Mouse (Mus musculus) lung, embryonic 14.5 days (tissue): ENCODE data around the gene Coa4. TPM values are rescaled to one million over a fixed set of nuclear protein-coding genes. Genes with fewer than 3 reads are reported as not detected.
"Not testable (repeated sequence)": the region's sequence is repeated elsewhere in the genome, so short reads cannot be mapped to it uniquely, and the experiment has no call there.

Experiments
- ATAC-seq: fragments of 200-750 bp; cut with Nextera tagmentation; 2 replicates; pipeline ENCODE4 v1.8.0; 2017; ENCODE audit warnings: mild to moderate bottlenecking, moderate TSS enrichment, moderate library complexity; ENCODE audit not compliant: insufficient read depth
- DNase-seq: peaks from one replicate; pipeline ENCODE4 v3.0.0-alpha.2; 2015
- H3K27ac ChIP-seq: fragments of 300-500 bp; sonication (generic); 2 replicates; pipeline ENCODE4 v1.5.1; 2014; ENCODE audit warnings: low read depth, mild to moderate bottlenecking, moderate library complexity
- H3K27me3 ChIP-seq: fragments of 300-500 bp; sonication (generic); 2 replicates; pipeline ENCODE4 v1.6.1; 2014; ENCODE audit warnings: low read length, control low read depth; ENCODE audit not compliant: insufficient read depth
- H3K36me3 ChIP-seq: fragments of 300-500 bp; sonication (generic); 2 replicates; pipeline ENCODE4 v1.6.1; 2014; ENCODE audit warnings: control low read depth; ENCODE audit not compliant: insufficient read depth
- H3K4me1 ChIP-seq: fragments of 300-500 bp; sonication (generic); 2 replicates; pipeline ENCODE4 v1.6.1; 2014; ENCODE audit warnings: antibody characterized with exemption, control low read depth; ENCODE audit not compliant: insufficient read depth
- H3K4me2 ChIP-seq: fragments of 300-500 bp; sonication (generic); 2 replicates; pipeline ENCODE4 v1.6.1; 2014; ENCODE audit warnings: mild to moderate bottlenecking
- H3K4me3 ChIP-seq: fragments of 300-500 bp; sonication (generic); 2 replicates; pipeline ENCODE4 v1.5.1; 2014; ENCODE audit warnings: low read depth, low read length
- H3K9ac ChIP-seq: fragments of 300-500 bp; sonication (generic); 2 replicates; pipeline ENCODE4 v1.6.1; 2014
- H3K9me3 ChIP-seq: fragments of 300-500 bp; sonication (generic); 2 replicates; pipeline ENCODE4 v1.6.1; 2016; ENCODE audit warnings: low read depth, low read length, control low read depth
- CTCF ChIP-seq: IDR thresholded peaks from 2 replicates; pipeline ENCODE4 v1.5.1; 2016; ENCODE audit warnings: antibody characterized with exemption, low read depth
- WGBS: fragments of 180-500 bp; shearing (Covaris S2); extraction: QIAGEN DNeasy Blood & Tissue Kit; methylation state at CpG from one replicate; pipeline ENCODE4 v1.1.7; 2014; 5-methylcytosine and 5-hydroxymethylcytosine counted together
- polyA plus RNA-seq: library from polyadenylated mRNA; unstranded; fragments of >200 nt; fragmentation: Nextera tagmentation; extraction: Ambion mirVana; gene quantifications from 2 replicates; pipeline ENCODE4 v1.2.1, GENCODE M21; 2014

Coa4 gene
- polyA plus RNA-seq, 1 experiment from 2014 or later, result 18.2 TPM

- TF ChIP-seq CTCF, result no peak
- WGBS, result 82% methylated on average over 4 of the region's 4 CpGs
- H3K27me3 ChIP-seq, result no peaks in the 10 kb centered on the region
- no peak overlapping the region for H3K4me3 ChIP-seq
- no peak for ATAC-seq
- H3K9me3 ChIP-seq, result no peaks in the 10 kb centered on the region
- H3K4me1 ChIP-seq, result no peaks in the 10 kb centered on the region
- peaks cover 4% of the 10 kb centered on the region; the same call in 1 of the 2 replicates for H3K36me3 ChIP-seq
- no peak overlapping the region for H3K4me2 ChIP-seq
- DNase-seq, result no peak
- no peak overlapping the region for H3K9ac ChIP-seq
- H3K27ac ChIP-seq, result no peak overlapping the region
These were observed 22.5 kb downstream of the Coa4 start for GRCm38 (mm10) chr7:100559331-100559730.

- no peaks in the 10 kb centered on the region for H3K4me1 ChIP-seq
- ATAC-seq (no peak), DNase-seq (no peak)
- H3K36me3 ChIP-seq, result peaks cover 11% of the 10 kb centered on the region; the same call in 1 of the 2 replicates
- 77% methylated on average over 11 of the region's 11 CpGs for WGBS
- no peak overlapping the region for H3K4me3 ChIP-seq
- H3K9ac ChIP-seq, result no peak overlapping the region; the same call in 1 of the 2 replicates
- no peaks in the 10 kb centered on the region for H3K9me3 ChIP-seq
- no peak for TF ChIP-seq CTCF
- H3K27me3 ChIP-seq, result no peaks in the 10 kb centered on the region
- no peak overlapping the region for H3K4me2 ChIP-seq
- no peak overlapping the region for H3K27ac ChIP-seq
These were observed 25.2 kb downstream of the Coa4 start for GRCm38 (mm10) chr7:100561861-100562587.

- H3K9me3 ChIP-seq, H3K4me1 ChIP-seq, H3K9ac ChIP-seq, H3K4me2 ChIP-seq, H3K4me3 ChIP-seq, H3K27me3 ChIP-seq, ATAC-seq, H3K27ac ChIP-seq, DNase-seq: not testable (repeated sequence)
- peak; percentile 20; the same call in 1 of the 2 replicates for TF ChIP-seq CTCF
- H3K36me3 ChIP-seq, result peaks cover 13% of the 10 kb centered on the region
- WGBS, result 73% methylated on average over 5 of the region's 5 CpGs
These were observed 30.4 kb downstream of the Coa4 start for GRCm38 (mm10) chr7:100567238-100567637.

- no peak overlapping the region for H3K4me3 ChIP-seq
- no peak for TF ChIP-seq CTCF
- ATAC-seq, result no peak
- H3K9ac ChIP-seq, result no peak overlapping the region
- H3K36me3 ChIP-seq, result peaks cover 5% of the 10 kb centered on the region
- no peak overlapping the region for H3K27ac ChIP-seq
- H3K9me3 ChIP-seq, result no peaks in the 10 kb centered on the region
- no peaks in the 10 kb centered on the region for H3K4me1 ChIP-seq
- H3K27me3 ChIP-seq, result no peaks in the 10 kb centered on the region
- H3K4me2 ChIP-seq, result no peak overlapping the region
- no peak for DNase-seq
These were observed 33.0 kb downstream of the Coa4 start for GRCm38 (mm10) chr7:100569907-100570306.

GRCm38 (mm10) chr7:100570930-100571715, 34.3 kb downstream of the Coa4 start:
- peaks cover 3% of the 10 kb centered on the region for H3K36me3 ChIP-seq
- H3K4me2 ChIP-seq, result no peak overlapping the region
- no peaks in the 10 kb centered on the region for H3K9me3 ChIP-seq
- ATAC-seq, result no peak
- no peak for DNase-seq
- H3K4me3 ChIP-seq, result no peak overlapping the region
- no peak for TF ChIP-seq CTCF
- H3K4me1 ChIP-seq, result no peaks in the 10 kb centered on the region
- no peak overlapping the region for H3K9ac ChIP-seq
- H3K27ac ChIP-seq, result no peak overlapping the region
- WGBS, result 62% methylated on average over 3 of the region's 3 CpGs
- H3K27me3 ChIP-seq, result no peaks in the 10 kb centered on the region

DNA sequence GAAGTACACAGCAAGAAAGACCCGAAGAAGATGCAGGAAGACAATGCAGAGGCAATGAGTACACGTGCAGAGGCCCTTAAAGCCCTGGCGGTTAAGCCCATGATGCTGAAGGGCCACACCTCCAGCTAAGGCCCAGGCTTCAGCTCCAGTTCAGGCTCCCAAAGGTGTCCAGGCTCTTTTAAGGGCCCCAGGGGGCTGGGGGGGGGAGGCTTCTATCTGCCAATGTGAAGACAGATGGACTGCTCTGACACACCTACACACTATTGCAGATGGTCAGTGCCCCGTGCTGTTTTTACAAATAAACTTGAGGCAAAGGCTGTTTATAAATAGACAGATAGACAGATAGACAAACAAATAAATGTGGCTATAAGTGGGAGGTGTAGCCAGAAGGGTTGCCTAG, 35.2 kb downstream of the Coa4 start:
- no peak for ATAC-seq
- Histone ChIP-seq H3K27ac (no peak overlapping the region), H3K9ac (no peak overlapping the region), H3K4me1 (no peaks in the 10 kb centered on the region), H3K4me3 (no peak overlapping the region), H3K27me3 (no peaks in the 10 kb centered on the region), H3K36me3 (peaks cover 3% of the 10 kb centered on the region), H3K9me3 (no peaks in the 10 kb centered on the region), H3K4me2 (no peak overlapping the region)
- WGBS, result 69% methylated on average over 4 of the region's 4 CpGs
- no peak for TF ChIP-seq CTCF
- no peak for DNase-seq

GRCm38 (mm10) chr7:100572704-100573103, 35.8 kb downstream of the Coa4 start:
- H3K27me3 ChIP-seq, result no peaks in the 10 kb centered on the region
- no peak for DNase-seq
- H3K4me1 ChIP-seq, result no peaks in the 10 kb centered on the region
- TF ChIP-seq CTCF, result no peak
- H3K9me3 ChIP-seq, result no peaks in the 10 kb centered on the region
- no peak overlapping the region for H3K27ac ChIP-seq
- no peak overlapping the region for H3K9ac ChIP-seq
- peaks cover 3% of the 10 kb centered on the region for H3K36me3 ChIP-seq
- H3K4me3 ChIP-seq, result no peak overlapping the region
- WGBS, result 71% methylated on average over 4 of the region's 4 CpGs
- no peak for ATAC-seq
- H3K4me2 ChIP-seq, result no peak overlapping the region
